In genomic region chr10:25647740-25648139, GRCm38 (mm10) we compare ENCODE assay signal across 23 mouse cellular contexts.
DNase-seq lines count a peak whose midpoint lies in the region; TF ChIP-seq lines count a peak whose summit lies in the region.
"Had no signal": no experiment of that assay in that cellular context is flagged by ENCODE, and none has a peak within 500 bp of the region (broad histone marks: within the 10 kb centered on the region; RNA-seq: fewer than 3 reads in every experiment).

No protein-coding gene starts in this region.

- H3K27me3 ChIP-seq in E14TG2a.4 (ENCODE audit: insufficient read depth, low read length): no peaks in the 10 kb centered on the region
- H3K27me3 ChIP-seq: heart, embryonic 12.5 days; limb, embryonic 12.5 days; liver, embryonic 15.5 days; lung, embryonic 15.5 days; neural tube, embryonic 12.5 days had no signal

- H3K9me3 ChIP-seq in E14TG2a.4 (ENCODE audit: low read length): no peaks in the 10 kb centered on the region
- H3K9me3 ChIP-seq: limb, embryonic 12.5 days; liver, embryonic 15.5 days; lung, embryonic 15.5 days; midbrain, embryonic 10.5 days had no signal

- H3K4me1 ChIP-seq in E14TG2a.4 (replicated peaks; ENCODE audit: low read depth, low read length): peaks cover 6% of the 10 kb centered on the region; the same call in 1 of the 2 replicates
- H3K4me1 ChIP-seq: liver, embryonic 15.5 days; lung, embryonic 15.5 days; midbrain, embryonic 10.5 days; neural tube, embryonic 12.5 days had no signal

- no peak for DNase-seq in layer of hippocampus, adult 2 months (ENCODE audit: low spot score in 2 of 2)
- DNase-seq in layer of hippocampus, postnatal 10 days (ENCODE audit: low spot score in 2 of 2): no peak
- DNase-seq in 416B (ENCODE audit: low read depth) (peak; percentile 4), R1 (ENCODE audit: low read depth, low spot score) (peak; percentile 79)
- no peak for DNase-seq in heart, postnatal 4 days
- no peak for DNase-seq in thymus, adult 18-20 months
- DNase-seq: adrenal gland, adult 8-10 months; B cell, adult 2 months; cerebellum, adult 2 months; cerebellum, postnatal 14 days; heart, adult 2 months; kidney, adult 2 months had no signal

- peak; percentile 35 for TF ChIP-seq CTCF in layer of hippocampus, adult 2 months (conservative IDR thresholded peaks at IDR 0.05)
- peak; percentile 48 for TF ChIP-seq CTCF in E14TG2a.4 (conservative IDR thresholded peaks at IDR 0.05; ENCODE audit: low read length)

- no peak overlapping the region for H3K27ac ChIP-seq in layer of hippocampus, adult 2 months
- H3K27ac ChIP-seq: heart, adult 2 months; hindbrain, embryonic 14.5 days; left cerebral cortex, adult 2 months; limb, embryonic 12.5 days; liver, embryonic 15.5 days; lung, embryonic 15.5 days; midbrain, embryonic 10.5 days; neural tube, embryonic 12.5 days had no signal

- H3K36me3 ChIP-seq in E14TG2a.4 (ENCODE audit: insufficient read depth, low read length): no peaks in the 10 kb centered on the region
- H3K36me3 ChIP-seq: heart, embryonic 12.5 days; limb, embryonic 12.5 days; liver, embryonic 15.5 days; lung, embryonic 15.5 days; midbrain, embryonic 10.5 days; neural tube, embryonic 12.5 days had no signal

- no peak overlapping the region for H3K4me3 ChIP-seq in layer of hippocampus, adult 2 months
- H3K4me3 ChIP-seq in E14TG2a.4 (replicated peaks; ENCODE audit: low read length): no peak overlapping the region
- H3K4me3 ChIP-seq: erythroblast, embryonic 14.5 days; heart, adult 2 months; heart, embryonic 12.5 days; left cerebral cortex, adult 2 months; limb, embryonic 12.5 days; liver, embryonic 15.5 days; lung, embryonic 15.5 days; midbrain, embryonic 10.5 days; myocyte; neural tube, embryonic 12.5 days had no signal

Comparison
In these comparisons a context has a peak if more than half of its experiments do, and no peak if none do; other contexts are left out.
1. DNase-seq: peak in 416B (single experiment) and R1 (single experiment); none in layer of hippocampus, adult 2 months (0 of 2), layer of hippocampus, postnatal 10 days (0 of 2), heart, postnatal 4 days (single experiment) and thymus, adult 18-20 months (0 of 2).